Mouse (Mus musculus): Measurements from ENCODE around the gene Brix1. TPM values are rescaled to one million over a fixed set of nuclear protein-coding genes. Genes with fewer than 3 reads are reported as not detected.

Brix1 gene
- polyA plus RNA-seq, 1 experiment from 2014 or later, result 53.6 TPM

GRCm38 (mm10) chr15:10495944-10496343, 10.2 kb upstream of the Brix1 start:
- no peak overlapping the region for H3K4me3 ChIP-seq (replicated peaks)
- no peak overlapping the region for H3K9ac ChIP-seq
- 81% methylated on average over 11 of the region's 11 CpGs for WGBS (ENCODE audit: insufficient replicate concordance)
- H3K27ac ChIP-seq (replicated peaks), result no peak overlapping the region
- no peaks in the 10 kb centered on the region for H3K27me3 ChIP-seq
- H3K9me3 ChIP-seq (replicated peaks), result no peaks in the 10 kb centered on the region
- ATAC-seq (ENCODE audit: insufficient read depth), result no peak
- H3K4me1 ChIP-seq (replicated peaks), result no peaks in the 10 kb centered on the region
- no peak overlapping the region for H3K4me2 ChIP-seq
- peaks cover 26% of the 10 kb centered on the region for H3K36me3 ChIP-seq (replicated peaks)

GRCm38 (mm10) chr15:10490101-10490500, 4.4 kb upstream of the Brix1 start:
- no peak overlapping the region for H3K9ac ChIP-seq
- no peak for ATAC-seq (ENCODE audit: insufficient read depth)
- no peak overlapping the region for H3K4me2 ChIP-seq
- H3K27me3 ChIP-seq, result no peaks in the 10 kb centered on the region
- peaks cover 12% of the 10 kb centered on the region for H3K4me1 ChIP-seq (replicated peaks)
- H3K36me3 ChIP-seq (replicated peaks), result peaks cover 41% of the 10 kb centered on the region
- H3K4me3 ChIP-seq (replicated peaks), result no peak overlapping the region
- no peak overlapping the region for H3K27ac ChIP-seq (replicated peaks)
- H3K9me3 ChIP-seq (replicated peaks), result no peaks in the 10 kb centered on the region
- 87% methylated on average over 5 of the region's 5 CpGs for WGBS (ENCODE audit: insufficient replicate concordance)

- H3K4me1 ChIP-seq (replicated peaks), result peaks cover 23% of the 10 kb centered on the region
- ATAC-seq (ENCODE audit: insufficient read depth), result no peak
- H3K27ac ChIP-seq (replicated peaks), result no peak overlapping the region
- 38% methylated on average over 2 of the region's 2 CpGs for WGBS (ENCODE audit: insufficient replicate concordance)
- no peaks in the 10 kb centered on the region for H3K9me3 ChIP-seq (replicated peaks)
- H3K9ac ChIP-seq, result 0 out of 2 replicates have a peak overlapping the region, but pooled peaks have one; percentile 5
- H3K36me3 ChIP-seq (replicated peaks), result peaks cover 40% of the 10 kb centered on the region
- H3K4me2 ChIP-seq, result peak overlapping the region; percentile 80
- no peaks in the 10 kb centered on the region for H3K27me3 ChIP-seq
- H3K4me3 ChIP-seq (replicated peaks), result peak overlapping the region; percentile 79
Measured at GRCm38 (mm10) chr15:10487246-10487645, 1.5 kb upstream of the Brix1 start.

GRCm38 (mm10) chr15:10486365-10486839, 655 bp upstream of the Brix1 start:
- Histone ChIP-seq H3K9ac (peak overlapping the region; percentile 84), H3K4me3 (replicated peaks) (peak overlapping the region; percentile 79), H3K4me1 (replicated peaks) (peaks cover 23% of the 10 kb centered on the region), H3K4me2 (peak overlapping the region; percentile 80), H3K9me3 (replicated peaks) (no peaks in the 10 kb centered on the region), H3K27me3 (no peaks in the 10 kb centered on the region), H3K36me3 (replicated peaks) (peaks cover 40% of the 10 kb centered on the region), H3K27ac (replicated peaks) (peak overlapping the region; percentile 72)
- ATAC-seq (ENCODE audit: insufficient read depth), result peak; percentile 45
- 1% methylated on average over 18 of the region's 18 CpGs for WGBS (ENCODE audit: insufficient replicate concordance)

- Histone ChIP-seq H3K9me3 (replicated peaks) (no peaks in the 10 kb centered on the region), H3K4me1 (replicated peaks) (peaks cover 28% of the 10 kb centered on the region), H3K9ac (peak overlapping the region; percentile 72; the same call in 1 of the 2 replicates), H3K27me3 (no peaks in the 10 kb centered on the region), H3K36me3 (replicated peaks) (peaks cover 10% of the 10 kb centered on the region), H3K4me3 (replicated peaks) (peak overlapping the region; percentile 76), H3K27ac (replicated peaks) (peak overlapping the region; percentile 41; the same call in 1 of the 2 replicates), H3K4me2 (peak overlapping the region; percentile 98)
- ATAC-seq (ENCODE audit: insufficient read depth), result no peak
- WGBS (ENCODE audit: insufficient replicate concordance), result 39% methylated on average over 3 of the region's 3 CpGs
Measured at GRCm38 (mm10) chr15:10470941-10471340, 14.8 kb downstream of the Brix1 start.

GRCm38 (mm10) chr15:10470151-10470831, 15.5 kb downstream of the Brix1 start, which contains the start of gene Dnajc21:
TSS of gene Dnajc21 (minus strand) at chr15:10470516.
- peak; percentile 97 for ATAC-seq (ENCODE audit: insufficient read depth)
- peaks cover 28% of the 10 kb centered on the region for H3K4me1 ChIP-seq (replicated peaks)
- peak within 1 kb of the TSS; percentile 76 for H3K4me3 ChIP-seq (replicated peaks)
- peak within 1 kb of the TSS; percentile 72 for H3K9ac ChIP-seq
- no peaks in the 10 kb centered on the region for H3K9me3 ChIP-seq (replicated peaks)
- H3K27me3 ChIP-seq, result no peaks in the 10 kb centered on the region
- H3K4me2 ChIP-seq, result peak within 1 kb of the TSS; percentile 98
- H3K36me3 ChIP-seq (replicated peaks), result peaks cover 4% of the 10 kb centered on the region
- H3K27ac ChIP-seq (replicated peaks), result peak within 1 kb of the TSS; percentile 78
- WGBS (ENCODE audit: insufficient replicate concordance), result under 1% methylated on average over 62 of the region's 87 CpGs

GRCm38 (mm10) chr15:10469641-10470150, 16.1 kb downstream of the Brix1 start:
- H3K4me2 ChIP-seq, result peak overlapping the region; percentile 98
- H3K4me1 ChIP-seq (replicated peaks), result peaks cover 28% of the 10 kb centered on the region
- no peaks in the 10 kb centered on the region for H3K9me3 ChIP-seq (replicated peaks)
- peak overlapping the region; percentile 78 for H3K27ac ChIP-seq (replicated peaks)
- peak overlapping the region; percentile 72 for H3K9ac ChIP-seq
- ATAC-seq (ENCODE audit: insufficient read depth), result no peak
- H3K36me3 ChIP-seq (replicated peaks), result no peaks in the 10 kb centered on the region
- under 1% methylated on average over 40 of the region's 40 CpGs for WGBS (ENCODE audit: insufficient replicate concordance)
- peak overlapping the region; percentile 76 for H3K4me3 ChIP-seq (replicated peaks)
- H3K27me3 ChIP-seq, result no peaks in the 10 kb centered on the region

- Histone ChIP-seq H3K9ac (no peak overlapping the region), H3K4me2 (peak overlapping the region; percentile 98), H3K9me3 (replicated peaks) (no peaks in the 10 kb centered on the region), H3K4me1 (replicated peaks) (peaks cover 33% of the 10 kb centered on the region), H3K4me3 (replicated peaks) (0 out of 2 replicates have a peak overlapping the region, but pooled peaks have one; percentile 76), H3K36me3 (replicated peaks) (no peaks in the 10 kb centered on the region), H3K27ac (replicated peaks) (no peak overlapping the region), H3K27me3 (no peaks in the 10 kb centered on the region)
- WGBS (ENCODE audit: insufficient replicate concordance), result 59% methylated on average over 3 of the region's 3 CpGs
- ATAC-seq (ENCODE audit: insufficient read depth), result no peak
Measured at GRCm38 (mm10) chr15:10468761-10469160, 17.0 kb downstream of the Brix1 start.

GRCm38 (mm10) chr15:10464678-10465077, 21.1 kb downstream of the Brix1 start:
- H3K27ac ChIP-seq (replicated peaks), result no peak overlapping the region
- H3K9me3 ChIP-seq (replicated peaks), result no peaks in the 10 kb centered on the region
- H3K4me2 ChIP-seq, result no peak overlapping the region
- no peak for ATAC-seq (ENCODE audit: insufficient read depth)
- H3K4me3 ChIP-seq (replicated peaks), result no peak overlapping the region
- H3K9ac ChIP-seq, result no peak overlapping the region
- peaks cover 24% of the 10 kb centered on the region for H3K4me1 ChIP-seq (replicated peaks)
- H3K27me3 ChIP-seq, result no peaks in the 10 kb centered on the region
- peaks cover 22% of the 10 kb centered on the region for H3K36me3 ChIP-seq (replicated peaks)
- WGBS (ENCODE audit: insufficient replicate concordance), result 37% methylated on average over 3 of the region's 3 CpGs

- Histone ChIP-seq H3K4me2 (no peak overlapping the region), H3K4me3 (replicated peaks) (no peak overlapping the region), H3K36me3 (replicated peaks) (peaks cover 29% of the 10 kb centered on the region), H3K9me3 (replicated peaks) (no peaks in the 10 kb centered on the region), H3K27me3 (no peaks in the 10 kb centered on the region), H3K4me1 (replicated peaks) (0 out of 2 replicates have a peak, but pooled peaks cover 14% of the 10 kb centered on the region), H3K9ac (no peak overlapping the region), H3K27ac (replicated peaks) (no peak overlapping the region)
- no peak for ATAC-seq (ENCODE audit: insufficient read depth)
- 46% methylated on average over 5 of the region's 5 CpGs for WGBS (ENCODE audit: insufficient replicate concordance)
Measured at GRCm38 (mm10) chr15:10463555-10463954, 22.2 kb downstream of the Brix1 start.

GRCm38 (mm10) chr15:10460986-10461385, 24.8 kb downstream of the Brix1 start:
- Histone ChIP-seq H3K4me3 (replicated peaks) (no peak overlapping the region), H3K4me2 (no peak overlapping the region), H3K36me3 (replicated peaks) (peaks cover 44% of the 10 kb centered on the region), H3K4me1 (replicated peaks) (0 out of 2 replicates have a peak, but pooled peaks cover 5% of the 10 kb centered on the region), H3K9me3 (replicated peaks) (no peaks in the 10 kb centered on the region), H3K27me3 (no peaks in the 10 kb centered on the region), H3K27ac (replicated peaks) (no peak overlapping the region), H3K9ac (no peak overlapping the region)
- 73% methylated on average over 12 of the region's 12 CpGs for WGBS (ENCODE audit: insufficient replicate concordance)
- no peak for ATAC-seq (ENCODE audit: insufficient read depth)
